Mouse (Mus musculus) liver, embryonic 15.5 days (tissue): ENCODE results near the gene Clcn6. TPM values are rescaled to one million over a fixed set of nuclear protein-coding genes. Genes with fewer than 3 reads are reported as not detected.
A peak's percentile ranks its signal among the peaks of the same experiment; 100 is the strongest.

Experiments
- ATAC-seq: fragments of 200-750 bp; cut with Nextera tagmentation; 2 replicates; pipeline ENCODE4 v1.8.0; 2017; ENCODE audit warnings: moderate number of reproducible peaks, mild to moderate bottlenecking, moderate library complexity; ENCODE audit not compliant: insufficient read depth
- H3K27ac ChIP-seq: fragments of 300-500 bp; sonication (generic); replicated peaks from 2 replicates; pipeline ENCODE4 v1.5.1; 2015; ENCODE audit warnings: mild to moderate bottlenecking, inconsistent platforms
- H3K27me3 ChIP-seq: fragments of 300-500 bp; sonication (generic); 2 replicates; pipeline ENCODE4 v1.6.1; 2015; ENCODE audit warnings: mild to moderate bottlenecking, inconsistent platforms
- H3K36me3 ChIP-seq: fragments of 300-500 bp; sonication (generic); replicated peaks from 2 replicates; pipeline ENCODE4 v1.6.1; 2015; ENCODE audit warnings: moderate library complexity, mild to moderate bottlenecking, inconsistent platforms
- H3K4me1 ChIP-seq: fragments of 300-500 bp; sonication (generic); replicated peaks from 2 replicates; pipeline ENCODE4 v1.6.1; 2015; ENCODE audit warnings: inconsistent platforms
- H3K4me2 ChIP-seq: fragments of 300-500 bp; sonication (generic); 2 replicates; pipeline ENCODE4 v1.6.1; 2015; ENCODE audit warnings: moderate library complexity, mild to moderate bottlenecking, inconsistent platforms
- H3K4me3 ChIP-seq: fragments of 300-500 bp; sonication (generic); replicated peaks from 2 replicates; pipeline ENCODE4 v1.5.1; 2015; ENCODE audit warnings: mild to moderate bottlenecking, inconsistent platforms
- H3K9ac ChIP-seq: fragments of 300-500 bp; sonication (generic); 2 replicates; pipeline ENCODE4 v1.6.1; 2015; ENCODE audit warnings: moderate library complexity, mild to moderate bottlenecking, inconsistent platforms
- H3K9me3 ChIP-seq: fragments of 300-500 bp; sonication (generic); replicated peaks from 2 replicates; pipeline ENCODE4 v1.6.1; 2016; ENCODE audit warnings: inconsistent platforms
- whole genome bisulfite sequencing: fragments of 180-500 bp; shearing (Covaris S2); methylation state at CpG from one replicate; pipeline ENCODE4 v1.1.7; 2015; ENCODE audit warnings: mixed read lengths; ENCODE audit not compliant: insufficient replicate concordance; 5-methylcytosine and 5-hydroxymethylcytosine counted together
- polyA plus RNA-seq: library from polyadenylated mRNA; unstranded; fragments of >200 nt; fragmentation: Nextera tagmentation; extraction: Ambion mirVana; gene quantifications from 2 replicates; pipeline ENCODE4 v1.2.1, GENCODE M21; 2015

Clcn6 gene
- polyA plus RNA-seq: 1.5 and 1.6 TPM in 2 replicates

DNA sequence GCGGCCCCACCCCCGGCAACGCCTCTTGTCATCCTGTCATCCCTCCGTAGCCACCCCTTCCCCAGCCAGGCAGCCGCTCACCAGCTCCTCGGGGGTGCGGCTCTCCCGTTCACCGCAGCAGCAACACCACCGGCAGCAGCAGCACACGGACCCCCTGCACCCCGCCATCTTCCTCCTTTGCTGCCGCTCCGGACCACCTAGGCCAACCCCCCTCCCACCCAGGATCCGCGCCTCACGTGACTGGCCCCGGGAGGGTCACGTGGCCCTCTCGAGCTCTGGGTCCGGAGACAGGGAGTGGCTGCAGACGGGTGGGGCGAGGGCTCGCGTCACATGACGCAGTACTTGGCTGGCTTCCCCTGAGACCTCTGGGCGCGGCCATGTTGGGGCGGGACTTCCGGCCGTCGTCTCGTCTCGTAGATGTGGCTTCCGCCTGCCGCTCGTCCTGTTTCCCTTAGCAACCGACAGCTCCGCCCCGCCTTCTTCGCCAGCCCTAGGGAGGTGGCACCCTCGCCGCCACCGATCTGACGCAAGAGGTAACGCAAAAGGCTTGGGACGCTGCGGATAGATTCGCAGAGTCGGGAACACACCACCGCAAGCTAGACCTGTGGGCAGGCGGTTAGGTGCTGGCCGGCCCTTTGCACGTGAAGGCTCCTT is at the start of gene Clcn6, which contains the start of gene Mthfr:
Clcn6 (minus strand) TSS at position 222 of the 654 bp plus-strand sequence.
Mthfr (plus strand) TSS at position 478 of the 654 bp plus-strand sequence.
- peak within 1 kb of the TSS; percentile 82 for H3K9ac ChIP-seq
- peak within 1 kb of the TSS; percentile 96 for H3K27ac ChIP-seq
- peak; percentile 91 for ATAC-seq
- H3K4me1 ChIP-seq: peaks cover 57% of the 10 kb centered on the region
- under 1% methylated on average over 54 of the region's 54 CpGs for WGBS
- H3K27me3 ChIP-seq: no peaks in the 10 kb centered on the region
- H3K36me3 ChIP-seq: peaks cover 16% of the 10 kb centered on the region
- peak within 1 kb of the TSS; percentile 88 for H3K4me2 ChIP-seq
- H3K4me3 ChIP-seq: peak within 1 kb of the TSS; percentile 85
- H3K9me3 ChIP-seq: no peaks in the 10 kb centered on the region

DNA sequence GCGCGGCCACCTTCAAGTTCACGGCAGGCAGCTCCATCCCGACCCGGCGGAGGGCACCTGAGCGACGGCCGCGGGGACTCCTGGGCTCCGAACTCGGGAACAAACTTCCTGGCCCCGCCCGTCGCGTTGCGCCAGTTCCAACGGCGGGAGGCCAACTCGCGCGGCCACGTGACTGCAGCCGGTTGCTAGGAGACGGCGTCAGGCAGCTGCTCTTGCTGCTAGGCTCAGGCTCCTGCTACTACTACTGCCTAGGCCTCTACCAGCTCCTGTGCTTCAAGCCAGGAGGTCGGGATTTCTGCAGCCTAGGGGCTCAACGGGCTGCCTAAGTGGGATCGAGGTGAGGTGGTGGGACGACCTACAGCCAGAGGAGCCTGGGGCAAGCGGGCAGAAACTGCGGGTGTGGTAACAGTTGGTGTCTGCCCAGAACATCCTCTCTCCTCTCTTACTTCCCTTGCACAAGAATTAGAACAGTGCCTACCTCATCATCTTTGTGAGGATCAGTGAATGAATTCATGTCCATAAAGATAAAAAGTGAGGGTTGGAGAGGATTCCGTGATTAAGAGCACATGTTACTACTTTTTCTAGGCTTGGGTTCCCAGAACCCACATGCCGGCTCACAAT is 49.4 kb upstream of the Clcn6 start, which contains the start of gene Agtrap:
Agtrap (minus strand) TSS at position 125 of the 621 bp plus-strand sequence.
- ATAC-seq: peak; percentile 75
- peak within 1 kb of the TSS; percentile 73 for H3K9ac ChIP-seq
- H3K9me3 ChIP-seq: no peaks in the 10 kb centered on the region
- H3K4me1 ChIP-seq: peaks cover 53% of the 10 kb centered on the region
- no peaks in the 10 kb centered on the region for H3K36me3 ChIP-seq
- no peaks in the 10 kb centered on the region for H3K27me3 ChIP-seq
- H3K4me2 ChIP-seq: peak within 1 kb of the TSS; percentile 87
- H3K27ac ChIP-seq: peak within 1 kb of the TSS; percentile 71
- WGBS: 7% methylated on average over 34 of the region's 34 CpGs
- peak within 1 kb of the TSS; percentile 71 for H3K4me3 ChIP-seq

- H3K36me3 ChIP-seq: no peaks in the 10 kb centered on the region
- no peaks in the 10 kb centered on the region for H3K27me3 ChIP-seq
- WGBS: 4% methylated on average over 30 of the region's 30 CpGs
- peak overlapping the region; percentile 73 for H3K9ac ChIP-seq
- H3K9me3 ChIP-seq: no peaks in the 10 kb centered on the region
- peak; percentile 22 for ATAC-seq
- peak overlapping the region; percentile 71 for H3K27ac ChIP-seq
- H3K4me3 ChIP-seq: peak overlapping the region; percentile 71
- peaks cover 60% of the 10 kb centered on the region for H3K4me1 ChIP-seq
- H3K4me2 ChIP-seq: peak overlapping the region; percentile 87
Observed at GRCm38 (mm10) chr4:148087091-148087906, 48.7 kb upstream of the Clcn6 start.

DNA sequence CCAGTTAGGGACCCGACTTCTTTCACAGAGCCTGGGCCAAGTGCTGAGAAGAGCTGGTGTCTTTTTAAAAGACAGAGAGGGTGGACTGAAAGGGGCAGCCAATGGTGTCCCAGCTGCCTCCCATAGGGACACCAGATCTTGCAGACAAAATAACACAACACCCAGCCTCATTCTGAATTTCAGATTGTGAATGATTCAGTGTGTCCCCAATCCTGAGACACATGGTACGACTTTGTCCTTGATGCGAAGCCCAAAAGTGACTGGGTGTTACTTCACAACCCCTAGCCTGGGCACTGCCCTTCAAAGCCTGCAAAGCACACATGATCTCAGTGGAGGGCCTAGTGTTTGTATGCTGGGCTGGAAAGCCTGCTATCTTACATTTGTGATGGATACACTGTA is 47.3 kb upstream of the Clcn6 start:
- H3K27me3 ChIP-seq: no peaks in the 10 kb centered on the region
- WGBS: 66% methylated on average over 3 of the region's 3 CpGs
- no peak for ATAC-seq
- H3K4me1 ChIP-seq: peaks cover 64% of the 10 kb centered on the region
- no peak overlapping the region for H3K9ac ChIP-seq
- no peak overlapping the region for H3K4me3 ChIP-seq
- peaks cover 4% of the 10 kb centered on the region; the same call in 1 of the 2 replicates for H3K36me3 ChIP-seq
- peak overlapping the region; percentile 87; the same call in 1 of the 2 replicates for H3K4me2 ChIP-seq
- no peaks in the 10 kb centered on the region for H3K9me3 ChIP-seq
- H3K27ac ChIP-seq: 0 out of 2 replicates have a peak overlapping the region, but pooled peaks have one; percentile 45

DNA sequence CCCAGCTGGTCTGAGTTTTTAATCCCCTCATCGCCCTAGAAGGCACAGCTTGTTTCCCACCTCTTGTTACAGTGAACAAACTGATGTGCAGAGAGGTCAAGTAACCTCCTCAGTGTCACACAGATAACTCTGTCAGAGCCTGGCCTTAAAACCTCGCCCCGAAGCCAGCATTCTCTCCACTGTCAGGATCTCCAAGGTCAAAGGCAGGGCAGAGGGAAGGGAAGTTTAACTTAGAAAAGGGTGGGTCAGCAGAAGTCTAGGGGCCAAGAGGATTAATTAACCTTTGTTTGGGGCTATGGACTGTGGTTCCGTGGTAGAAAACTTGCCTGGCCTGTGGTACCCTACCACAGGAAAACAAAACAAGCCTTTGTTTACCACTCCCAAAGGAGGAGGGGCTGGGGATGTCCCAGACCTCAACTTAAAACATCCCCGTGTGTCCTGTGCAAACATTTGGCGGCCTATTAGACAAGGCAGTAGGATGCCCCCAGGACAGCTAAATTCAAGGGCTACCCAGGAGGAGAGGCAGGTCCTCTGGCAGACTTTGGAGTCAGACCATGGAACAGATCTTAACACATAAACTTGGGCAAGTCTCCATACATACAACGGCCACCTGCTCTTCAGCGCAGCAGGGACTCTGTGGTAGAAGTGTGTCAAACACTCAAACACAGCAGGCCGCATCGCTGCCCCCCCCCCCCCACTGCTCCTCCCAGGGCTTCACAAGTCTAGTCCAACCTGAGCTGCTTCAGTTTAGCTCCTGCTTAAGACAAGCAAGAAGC is 46.7 kb upstream of the Clcn6 start:
- Histone ChIP-seq H3K4me1 (peaks cover 64% of the 10 kb centered on the region), H3K9me3 (no peaks in the 10 kb centered on the region), H3K4me3 (no peak overlapping the region), H3K27ac (0 out of 2 replicates have a peak overlapping the region, but pooled peaks have one; percentile 45), H3K9ac (no peak overlapping the region), H3K36me3 (peaks cover 10% of the 10 kb centered on the region; the same call in 1 of the 2 replicates), H3K4me2 (peak overlapping the region; percentile 87; the same call in 1 of the 2 replicates), H3K27me3 (no peaks in the 10 kb centered on the region)
- ATAC-seq: no peak
- 58% methylated on average over 10 of the region's 10 CpGs for WGBS

DNA sequence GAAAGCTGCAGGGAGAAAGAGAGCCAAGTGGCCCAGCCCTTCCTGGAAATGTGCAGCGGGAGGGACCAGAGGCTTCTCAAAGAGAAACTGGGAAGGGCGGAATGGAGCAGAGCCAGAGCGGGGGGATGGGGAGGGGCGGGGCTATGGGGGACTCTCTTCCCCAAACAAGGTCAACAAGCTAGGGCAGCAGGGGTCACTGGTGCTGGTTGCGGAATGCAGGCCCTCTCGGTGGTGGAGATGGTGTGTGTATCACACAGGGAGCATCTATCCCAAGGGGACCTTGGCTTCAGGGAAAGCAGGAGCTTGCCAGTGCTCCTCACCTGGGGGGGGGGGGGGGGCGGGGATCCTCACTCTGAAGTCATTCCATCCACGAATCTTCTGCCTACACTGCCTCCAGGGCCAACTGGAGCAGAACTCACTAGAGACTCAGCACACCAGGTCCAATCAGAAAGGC is 45.7 kb upstream of the Clcn6 start:
- no peak for ATAC-seq
- H3K9me3 ChIP-seq: no peaks in the 10 kb centered on the region
- peaks cover 17% of the 10 kb centered on the region for H3K36me3 ChIP-seq
- H3K4me1 ChIP-seq: peaks cover 64% of the 10 kb centered on the region
- no peaks in the 10 kb centered on the region for H3K27me3 ChIP-seq
- WGBS: 29% methylated on average over 8 of the region's 8 CpGs
- H3K27ac ChIP-seq: 0 out of 2 replicates have a peak overlapping the region, but pooled peaks have one; percentile 48
- H3K9ac ChIP-seq: no peak overlapping the region
- H3K4me3 ChIP-seq: no peak overlapping the region
- peak overlapping the region; percentile 48 for H3K4me2 ChIP-seq

- peak overlapping the region; percentile 57 for H3K27ac ChIP-seq
- peaks cover 17% of the 10 kb centered on the region for H3K36me3 ChIP-seq
- no peak overlapping the region for H3K4me3 ChIP-seq
- peak overlapping the region; percentile 48 for H3K4me2 ChIP-seq
- WGBS: 21% methylated on average over 21 of the region's 21 CpGs
- H3K9ac ChIP-seq: no peak overlapping the region
- no peaks in the 10 kb centered on the region for H3K27me3 ChIP-seq
- no peaks in the 10 kb centered on the region for H3K9me3 ChIP-seq
- ATAC-seq: no peak
- peaks cover 63% of the 10 kb centered on the region for H3K4me1 ChIP-seq
Observed at GRCm38 (mm10) chr4:148083176-148083899, 44.7 kb upstream of the Clcn6 start.

GRCm38 (mm10) chr4:148082257-148083044 is 43.8 kb upstream of the Clcn6 start:
- no peak overlapping the region for H3K4me3 ChIP-seq
- H3K36me3 ChIP-seq: peaks cover 17% of the 10 kb centered on the region
- peak; percentile 57 for ATAC-seq
- 24% methylated on average over 12 of the region's 12 CpGs for WGBS
- peak overlapping the region; percentile 57 for H3K27ac ChIP-seq
- H3K9ac ChIP-seq: 0 out of 2 replicates have a peak overlapping the region, but pooled peaks have one; percentile 18
- H3K4me2 ChIP-seq: peak overlapping the region; percentile 48
- H3K4me1 ChIP-seq: peaks cover 54% of the 10 kb centered on the region
- no peaks in the 10 kb centered on the region for H3K27me3 ChIP-seq
- no peaks in the 10 kb centered on the region for H3K9me3 ChIP-seq

DNA sequence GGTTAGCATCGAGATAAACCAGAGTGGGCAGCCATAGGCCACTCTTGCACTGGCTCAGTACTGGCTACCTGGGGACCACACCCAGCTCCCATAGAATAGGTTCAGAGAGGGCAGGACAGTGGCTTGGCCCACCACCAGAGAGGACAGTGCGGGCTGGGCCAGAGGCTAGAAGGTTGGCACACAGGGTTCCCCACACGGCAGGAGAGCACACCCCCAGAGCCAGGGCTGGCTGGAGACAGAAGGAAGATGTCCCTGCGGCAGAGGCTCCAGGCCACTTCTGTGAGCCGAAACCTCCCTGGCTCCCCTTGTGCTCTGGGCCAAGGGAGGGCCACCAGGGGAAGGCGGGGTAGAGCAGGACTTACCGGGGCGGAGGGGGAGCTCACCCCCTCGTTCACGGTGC is 42.6 kb upstream of the Clcn6 start:
- 83% methylated on average over 10 of the region's 10 CpGs for WGBS
- H3K4me3 ChIP-seq: no peak overlapping the region
- H3K4me1 ChIP-seq: peaks cover 42% of the 10 kb centered on the region
- H3K4me2 ChIP-seq: no peak overlapping the region
- no peaks in the 10 kb centered on the region for H3K27me3 ChIP-seq
- no peaks in the 10 kb centered on the region for H3K9me3 ChIP-seq
- no peak overlapping the region for H3K27ac ChIP-seq
- no peak for ATAC-seq
- peaks cover 17% of the 10 kb centered on the region for H3K36me3 ChIP-seq
- H3K9ac ChIP-seq: no peak overlapping the region
